Mouse (Mus musculus) embryonic facial prominence, embryonic 12.5 days (tissue): ENCODE measurements around the gene Mgp. TPM values are rescaled to one million over a fixed set of nuclear protein-coding genes. Genes with fewer than 3 reads are reported as not detected.
A peak's percentile ranks its signal among the peaks of the same experiment; 100 is the strongest.

Experiments used
- ATAC-seq: fragments of 200-750 bp; cut with Nextera tagmentation; 2 replicates; pipeline ENCODE4 v1.8.0; 2017; ENCODE audit not compliant: insufficient number of reproducible peaks, insufficient read depth, low FRiP score, low TSS enrichment
- H3K27ac ChIP-seq: fragments of 300-500 bp; sonication (generic); 2 replicates; pipeline ENCODE4 v1.5.1; 2016; ENCODE audit warnings: mild to moderate bottlenecking
- H3K27me3 ChIP-seq: fragments of 300-500 bp; sonication (generic); 2 replicates; pipeline ENCODE4 v1.6.1; 2016; ENCODE audit warnings: mild to moderate bottlenecking, moderate library complexity
- H3K36me3 ChIP-seq: fragments of 300-500 bp; sonication (generic); 2 replicates; pipeline ENCODE4 v1.6.1; 2016; ENCODE audit warnings: mild to moderate bottlenecking
- H3K4me1 ChIP-seq: fragments of 300-500 bp; sonication (generic); 2 replicates; pipeline ENCODE4 v1.6.1; 2016
- H3K4me2 ChIP-seq: fragments of 300-500 bp; sonication (generic); replicated peaks from 2 replicates; pipeline ENCODE4 v1.6.1; 2016; ENCODE audit warnings: mild to moderate bottlenecking, moderate library complexity
- H3K4me3 ChIP-seq: fragments of 300-500 bp; sonication (generic); 2 replicates; pipeline ENCODE4 v1.5.1; 2016; ENCODE audit warnings: mild to moderate bottlenecking
- H3K9ac ChIP-seq: fragments of 300-500 bp; sonication (generic); 2 replicates; pipeline ENCODE4 v1.6.1; 2016; ENCODE audit warnings: mild to moderate bottlenecking, moderate library complexity
- H3K9me3 ChIP-seq: fragments of 300-500 bp; sonication (generic); 2 replicates; pipeline ENCODE4 v1.6.1; 2016; ENCODE audit warnings: mild to moderate bottlenecking, moderate library complexity
- WGBS: fragments of 180-500 bp; shearing (Covaris S2); methylation state at CpG from one replicate; pipeline ENCODE4 v1.1.7; 2016; 5-methylcytosine and 5-hydroxymethylcytosine counted together
- polyA plus RNA-seq: library from polyadenylated mRNA; unstranded; fragments of >200 nt; fragmentation: Nextera tagmentation; extraction: Ambion mirVana; gene quantifications from 2 replicates; pipeline ENCODE4 v1.2.1, GENCODE M21; 2016

The Mgp gene
- polyA plus RNA-seq: 41.2 and 42.9 TPM in 2 replicates

DNA sequence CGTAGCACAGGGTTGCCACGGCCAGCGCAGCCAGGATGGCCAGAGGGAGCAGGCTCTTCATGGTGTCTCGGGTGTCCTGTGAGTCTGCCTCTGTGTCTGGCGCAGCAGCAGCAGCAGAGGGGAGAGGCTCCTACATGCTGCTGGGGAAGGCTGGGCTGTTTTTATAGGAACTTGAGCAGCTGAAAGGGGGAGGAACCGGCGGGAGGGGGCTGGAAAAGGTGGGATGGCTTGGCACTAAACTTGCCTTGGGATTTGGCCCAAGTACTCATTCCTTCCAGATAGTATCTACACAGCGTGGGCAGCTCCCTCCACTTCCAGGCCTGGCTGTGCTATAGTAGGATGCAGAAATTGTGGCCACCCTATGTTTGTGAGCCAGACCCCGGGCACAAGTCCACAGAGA is at the start of gene Mgp:
Mgp (minus strand) TSS at position 154 of the 400 bp plus-strand sequence.
- Histone ChIP-seq H3K27me3 (no peaks in the 10 kb centered on the region), H3K4me2 (peak within 1 kb of the TSS; percentile 32), H3K9ac (peak within 1 kb of the TSS; percentile 31; the same call in 1 of the 2 replicates), H3K27ac (peak within 1 kb of the TSS; percentile 58), H3K36me3 (no peaks in the 10 kb centered on the region), H3K4me3 (peak within 1 kb of the TSS; percentile 21), H3K9me3 (no peaks in the 10 kb centered on the region), H3K4me1 (peaks cover 17% of the 10 kb centered on the region)
- ATAC-seq: peak; percentile 74; the same call in 1 of the 2 replicates
- WGBS: 22% methylated on average over 9 of the region's 9 CpGs

DNA sequence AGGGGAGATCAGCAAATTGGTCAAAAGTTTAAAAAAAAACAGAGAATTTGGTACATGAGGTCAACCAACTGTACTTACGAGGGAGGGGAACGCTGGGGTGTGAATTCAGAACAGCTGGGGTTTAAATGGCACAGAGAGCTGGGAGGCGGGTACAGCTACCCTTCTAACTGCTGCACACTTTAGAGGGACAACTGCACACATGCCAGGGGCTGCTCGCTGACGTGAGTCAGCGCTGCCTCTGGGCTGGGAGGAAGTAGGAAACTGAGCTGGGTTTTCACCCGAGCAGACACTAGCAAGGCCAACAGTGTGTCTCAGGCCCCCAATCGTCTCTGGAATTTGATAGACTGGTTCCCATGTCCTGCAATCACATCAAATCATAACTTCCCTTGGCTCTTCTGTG is 49.4 kb upstream of the Mgp start:
- 48% methylated on average over 8 of the region's 8 CpGs for WGBS
- Histone ChIP-seq H3K36me3 (no peaks in the 10 kb centered on the region), H3K27me3 (no peaks in the 10 kb centered on the region), H3K4me3 (no peak overlapping the region), H3K27ac (no peak overlapping the region), H3K4me1 (peaks cover 3% of the 10 kb centered on the region; the same call in 1 of the 2 replicates), H3K4me2 (no peak overlapping the region), H3K9me3 (no peaks in the 10 kb centered on the region), H3K9ac (no peak overlapping the region)
- ATAC-seq: no peak

DNA sequence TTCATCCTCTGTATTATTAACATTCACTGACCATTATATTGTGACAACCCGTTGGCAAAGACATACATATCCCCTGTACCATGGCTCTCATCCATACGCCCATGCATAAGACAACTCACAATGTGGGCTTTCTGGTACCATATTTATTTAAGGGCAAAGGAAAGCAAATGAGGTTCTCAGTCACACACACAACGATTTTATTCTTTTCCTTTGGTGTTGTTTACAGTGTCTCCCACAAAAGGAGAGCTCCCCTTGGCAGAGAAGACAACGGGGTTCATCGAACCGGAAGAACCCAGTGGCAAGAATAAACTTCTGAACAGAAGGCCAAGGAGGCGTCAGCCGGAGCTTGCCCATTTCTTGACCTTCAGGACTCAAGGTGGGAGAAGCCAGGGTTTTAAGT is 47.9 kb upstream of the Mgp start, which contains the start of gene Pde6h:
Pde6h (plus strand) TSS at position 301 of the 400 bp plus-strand sequence.
- Histone ChIP-seq H3K4me3 (no peak within 1 kb of the TSS), H3K4me1 (no peaks in the 10 kb centered on the region), H3K4me2 (no peak within 1 kb of the TSS), H3K27ac (no peak within 1 kb of the TSS), H3K9ac (no peak within 1 kb of the TSS), H3K27me3 (no peaks in the 10 kb centered on the region), H3K9me3 (no peaks in the 10 kb centered on the region), H3K36me3 (no peaks in the 10 kb centered on the region)
- WGBS: 92% methylated on average over 8 of the region's 8 CpGs
- ATAC-seq: no peak

DNA sequence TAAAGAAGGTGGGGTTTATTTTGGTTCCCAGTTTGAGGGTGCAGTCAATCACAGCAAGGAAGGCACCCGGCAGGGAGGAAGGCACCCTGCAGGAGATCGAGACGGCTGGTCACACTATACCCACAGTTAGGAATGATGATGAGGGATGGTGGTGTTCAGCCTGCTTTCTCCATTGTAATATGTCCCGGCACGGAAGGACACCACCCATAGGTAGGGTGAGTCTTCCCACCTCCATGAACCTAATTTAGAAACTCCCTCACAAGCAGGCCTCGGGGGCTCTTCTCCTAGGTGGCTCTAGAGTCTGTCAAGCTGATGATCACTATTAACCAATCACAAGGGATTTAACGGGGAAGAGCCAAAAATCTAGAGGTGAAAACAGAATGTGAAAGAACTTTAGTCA is 47.2 kb upstream of the Mgp start:
- Histone ChIP-seq H3K9ac (no peak overlapping the region), H3K27ac (no peak overlapping the region), H3K27me3 (no peaks in the 10 kb centered on the region), H3K36me3 (no peaks in the 10 kb centered on the region), H3K4me2 (no peak overlapping the region), H3K4me3 (no peak overlapping the region), H3K4me1 (peaks cover 2% of the 10 kb centered on the region; the same call in 1 of the 2 replicates), H3K9me3 (no peaks in the 10 kb centered on the region)
- 91% methylated on average over 7 of the region's 7 CpGs for WGBS
- no peak for ATAC-seq

DNA sequence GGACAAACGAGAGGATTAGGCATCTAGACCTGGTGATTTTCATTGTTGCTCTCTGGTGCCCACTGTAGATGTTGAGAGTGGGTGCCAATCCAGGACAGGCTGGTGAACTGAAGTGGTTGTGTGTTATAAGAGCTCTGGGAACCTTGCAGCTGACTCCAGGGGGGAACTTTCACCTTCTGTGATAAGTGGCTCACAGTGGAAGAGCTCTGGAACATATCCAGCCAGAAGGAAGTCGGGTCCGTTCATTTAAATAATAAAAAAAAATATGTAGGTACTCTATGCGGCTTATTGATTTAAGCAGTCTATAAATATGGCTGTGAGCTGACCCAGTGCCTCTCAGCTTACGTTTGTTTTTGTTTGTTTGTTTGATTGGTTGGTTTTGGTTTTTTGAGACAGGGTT is 46.5 kb upstream of the Mgp start, which contains the start of gene Erp27:
Erp27 (minus strand) TSS at position 101 of the 400 bp plus-strand sequence.
- Histone ChIP-seq H3K4me1 (peaks cover 4% of the 10 kb centered on the region; the same call in 1 of the 2 replicates), H3K27me3 (no peaks in the 10 kb centered on the region), H3K4me3 (no peak within 1 kb of the TSS), H3K9me3 (no peaks in the 10 kb centered on the region), H3K9ac (no peak within 1 kb of the TSS), H3K4me2 (no peak within 1 kb of the TSS), H3K27ac (no peak within 1 kb of the TSS), H3K36me3 (no peaks in the 10 kb centered on the region)
- WGBS: 80% methylated on average over 5 of the region's 5 CpGs
- no peak for ATAC-seq

DNA sequence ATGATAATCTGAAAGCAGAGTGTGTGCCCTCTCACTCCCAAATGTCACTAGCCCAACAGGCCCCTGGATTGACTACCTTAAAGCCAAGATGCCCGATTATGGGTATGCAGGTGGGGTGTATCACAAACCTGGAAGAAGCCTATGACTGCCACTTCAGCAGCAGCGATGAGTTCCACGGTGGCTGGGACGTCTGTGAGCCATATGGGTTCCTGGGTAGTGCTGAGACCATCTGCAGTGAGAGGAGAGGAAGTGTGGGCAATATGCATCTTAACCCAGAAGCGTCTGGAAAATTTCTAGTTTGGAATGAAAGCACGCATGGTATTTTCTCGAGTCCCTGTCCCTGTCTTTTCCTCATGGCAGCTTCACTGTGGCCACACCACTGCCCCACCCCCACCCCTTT is 46.0 kb upstream of the Mgp start:
- 69% methylated on average over 7 of the region's 7 CpGs for WGBS

DNA sequence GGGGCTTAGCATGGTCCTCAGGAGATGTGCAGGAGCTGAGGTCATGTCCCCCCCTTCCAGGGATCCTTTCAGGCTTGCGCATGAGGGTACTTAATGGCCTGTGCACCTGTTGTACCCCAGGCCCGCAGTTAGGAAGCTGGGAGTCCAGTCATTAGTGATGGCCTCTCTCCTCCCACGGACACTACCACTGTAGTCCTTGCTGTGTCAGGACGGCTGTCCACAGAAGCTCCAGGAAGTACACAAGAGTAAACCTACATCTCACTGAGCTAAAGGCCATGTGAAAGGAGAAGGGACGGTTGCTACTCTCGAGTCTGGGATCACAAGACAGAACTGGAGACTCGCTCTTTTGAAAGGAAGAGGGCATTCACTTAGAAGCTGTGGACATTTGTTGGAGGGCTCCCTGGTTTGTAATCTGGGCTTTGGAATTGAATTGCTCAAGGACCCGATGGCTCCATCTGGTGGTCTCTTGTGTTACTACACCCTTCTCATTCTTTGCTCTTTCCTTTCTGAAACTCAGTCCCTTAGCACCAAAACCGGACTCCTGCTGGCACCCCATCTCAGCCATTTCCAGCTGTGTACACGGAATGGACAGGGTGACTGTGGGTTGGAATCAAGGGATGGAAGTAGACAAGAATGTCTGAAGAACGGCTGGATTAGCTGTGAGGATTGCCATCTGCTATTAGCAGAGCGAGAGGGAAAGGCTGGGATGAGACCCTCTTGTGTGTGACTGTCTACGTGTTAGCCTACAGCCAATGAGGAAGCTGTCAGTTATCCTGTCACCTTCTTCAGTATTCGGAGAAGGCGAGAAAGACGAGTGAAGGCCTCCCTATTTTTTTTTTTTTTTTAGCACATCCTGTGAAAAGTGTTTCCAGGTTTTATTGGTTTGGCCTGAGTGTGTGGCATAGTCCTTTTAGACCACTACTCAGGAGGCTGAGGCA is 45.0 kb upstream of the Mgp start:
- Histone ChIP-seq H3K27me3 (no peaks in the 10 kb centered on the region), H3K27ac (no peak overlapping the region), H3K4me1 (peaks cover 4% of the 10 kb centered on the region; the same call in 1 of the 2 replicates), H3K4me2 (no peak overlapping the region), H3K9ac (no peak overlapping the region), H3K4me3 (no peak overlapping the region), H3K9me3 (no peaks in the 10 kb centered on the region), H3K36me3 (no peaks in the 10 kb centered on the region)
- ATAC-seq: 0 out of 2 replicates have a peak, but pooled peaks have one; percentile 49
- 49% methylated on average over 16 of the region's 16 CpGs for WGBS

More for the DNA sequence above, 46.0 kb upstream of the Mgp start:
- H3K4me3 ChIP-seq: no peak overlapping the region
- H3K36me3 ChIP-seq: no peaks in the 10 kb centered on the region
- H3K9ac ChIP-seq: no peak overlapping the region
- H3K4me2 ChIP-seq: no peak overlapping the region
- H3K27ac ChIP-seq: no peak overlapping the region
- H3K27me3 ChIP-seq: no peaks in the 10 kb centered on the region
- no peaks in the 10 kb centered on the region for H3K9me3 ChIP-seq
- H3K4me1 ChIP-seq: peaks cover 4% of the 10 kb centered on the region; the same call in 1 of the 2 replicates
- ATAC-seq: no peak

DNA sequence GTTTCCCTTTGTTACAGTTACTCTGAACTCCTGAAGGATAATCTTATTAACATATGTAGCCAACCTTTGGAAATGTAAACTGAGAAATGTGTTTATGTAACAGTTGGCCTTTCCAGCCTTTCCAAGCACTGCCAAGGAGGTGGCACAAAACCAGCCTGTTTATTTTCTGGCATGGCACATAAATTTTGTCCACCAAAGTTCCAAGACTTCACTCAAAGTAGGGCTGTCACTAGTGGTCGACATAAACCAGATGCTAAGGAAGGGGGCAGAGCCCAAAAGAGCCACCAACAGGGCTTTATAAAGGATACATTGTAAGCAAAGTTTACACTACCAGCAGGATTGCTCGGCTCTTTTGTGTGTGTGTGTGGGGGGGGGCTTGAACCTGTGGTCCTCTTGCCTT is 42.3 kb upstream of the Mgp start:
- Histone ChIP-seq H3K27me3 (no peaks in the 10 kb centered on the region), H3K9ac (no peak overlapping the region), H3K9me3 (no peaks in the 10 kb centered on the region), H3K27ac (peak overlapping the region; percentile 11; the same call in 1 of the 2 replicates), H3K4me3 (no peak overlapping the region), H3K4me2 (no peak overlapping the region), H3K4me1 (peaks cover 17% of the 10 kb centered on the region), H3K36me3 (no peaks in the 10 kb centered on the region)
- no peak for ATAC-seq
- 9% methylated on average over 2 of the region's 2 CpGs for WGBS

DNA sequence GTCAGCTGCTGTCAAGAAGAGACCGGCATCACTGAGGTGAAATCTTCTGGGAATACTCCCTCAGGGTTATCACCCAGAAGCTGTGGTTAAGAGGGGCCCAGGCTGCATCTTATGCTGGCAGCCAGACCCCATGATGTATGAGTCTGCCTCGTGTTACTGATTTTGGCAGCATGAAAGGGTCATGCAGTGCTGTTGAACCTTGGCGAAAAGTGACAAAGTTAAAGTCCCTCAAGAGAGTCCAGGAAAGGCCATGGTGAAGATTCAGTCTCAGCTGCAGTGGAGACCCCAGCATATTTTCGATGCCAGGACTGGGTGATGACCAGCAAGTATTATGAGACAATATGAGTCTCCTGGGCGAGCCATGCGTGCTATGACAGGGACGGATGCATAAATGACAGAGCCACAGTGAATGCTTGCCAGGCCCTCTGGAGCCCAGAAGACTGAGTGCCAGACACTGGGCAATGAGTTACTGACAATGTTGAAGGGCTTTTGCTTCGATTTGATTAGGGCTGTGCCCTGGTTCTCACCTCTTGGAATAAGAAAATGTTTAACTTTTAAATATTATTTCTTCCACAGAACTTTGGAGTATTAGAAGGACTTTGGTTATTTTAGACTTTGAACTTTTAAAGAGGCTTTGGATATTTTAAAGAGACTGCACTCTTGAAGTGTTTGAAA is 40.2 kb upstream of the Mgp start:
- no peaks in the 10 kb centered on the region for H3K27me3 ChIP-seq
- no peak overlapping the region for H3K27ac ChIP-seq
- H3K4me3 ChIP-seq: no peak overlapping the region
- no peaks in the 10 kb centered on the region for H3K36me3 ChIP-seq
- peaks cover 19% of the 10 kb centered on the region for H3K4me1 ChIP-seq
- H3K9me3 ChIP-seq: no peaks in the 10 kb centered on the region
- WGBS: 86% methylated on average over 8 of the region's 8 CpGs
- no peak overlapping the region for H3K9ac ChIP-seq
- ATAC-seq: no peak
- no peak overlapping the region for H3K4me2 ChIP-seq

DNA sequence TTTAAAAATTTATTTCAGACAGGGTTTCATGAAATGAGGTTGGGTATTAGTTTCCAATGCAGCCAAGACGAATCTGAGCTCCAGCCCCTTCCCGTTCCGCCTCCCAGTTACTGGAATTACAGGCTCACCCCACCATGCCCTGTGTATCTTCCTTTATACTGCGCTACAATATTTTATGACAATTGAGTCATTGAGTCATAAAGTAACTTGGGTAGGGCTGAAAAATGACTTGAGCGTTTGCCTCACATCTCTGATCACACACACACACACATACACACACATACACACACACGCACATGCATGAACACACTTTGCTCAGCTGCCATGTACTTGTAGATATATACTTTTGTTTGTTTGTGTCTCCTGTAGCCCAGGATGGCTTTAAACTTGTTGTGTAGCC is 38.6 kb upstream of the Mgp start:
- WGBS: 93% methylated on average over 6 of the region's 6 CpGs
- Histone ChIP-seq H3K9me3 (no peaks in the 10 kb centered on the region), H3K27ac (peak overlapping the region; percentile 77), H3K4me2 (no peak overlapping the region), H3K9ac (no peak overlapping the region), H3K36me3 (no peaks in the 10 kb centered on the region), H3K4me3 (no peak overlapping the region), H3K4me1 (peaks cover 26% of the 10 kb centered on the region), H3K27me3 (no peaks in the 10 kb centered on the region)
- ATAC-seq: no peak

DNA sequence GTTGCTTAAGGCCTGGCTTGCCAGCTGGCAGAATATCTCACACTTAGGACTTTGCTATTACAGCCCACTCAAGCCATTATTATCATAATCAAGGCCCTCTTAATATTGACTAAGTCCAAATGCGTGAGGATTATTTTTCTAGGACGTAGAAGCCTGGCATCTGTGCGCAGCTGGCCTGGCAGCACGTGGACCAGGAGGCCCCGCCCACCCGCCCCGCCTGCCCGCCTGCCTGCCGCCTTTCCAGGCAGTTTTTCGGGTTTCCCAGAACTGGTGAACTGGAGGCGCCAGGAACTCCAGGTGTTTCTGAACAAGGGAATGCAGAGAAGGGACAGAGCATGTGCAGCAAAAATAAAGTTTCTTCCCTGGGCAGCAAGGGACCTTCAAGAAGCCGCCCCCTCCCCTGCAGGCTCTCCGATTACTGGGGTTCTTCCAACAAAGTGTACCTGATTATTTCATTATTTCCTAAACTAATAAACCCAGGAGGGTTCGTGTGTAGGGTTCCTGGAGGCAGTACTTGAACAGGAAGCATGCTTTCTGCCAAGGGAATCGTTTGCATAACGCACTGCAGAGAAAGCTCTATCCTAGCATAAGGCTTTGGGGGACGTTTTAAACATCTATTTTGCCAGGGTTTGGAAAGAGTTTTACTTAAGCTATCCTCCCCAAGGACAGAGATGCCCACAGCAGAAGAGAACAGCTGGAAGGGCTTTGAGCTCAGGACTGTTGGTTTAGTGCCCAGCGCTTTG is 37.9 kb upstream of the Mgp start:
- Histone ChIP-seq H3K4me3 (0 out of 2 replicates have a peak overlapping the region, but pooled peaks have one; percentile 6), H3K9ac (0 out of 2 replicates have a peak overlapping the region, but pooled peaks have one; percentile 0), H3K4me2 (peak overlapping the region; percentile 40), H3K36me3 (no peaks in the 10 kb centered on the region), H3K27me3 (no peaks in the 10 kb centered on the region), H3K27ac (peak overlapping the region; percentile 77), H3K9me3 (no peaks in the 10 kb centered on the region), H3K4me1 (peaks cover 26% of the 10 kb centered on the region)
- ATAC-seq: 0 out of 2 replicates have a peak, but pooled peaks have one; percentile 19
- WGBS: 8% methylated on average over 18 of the region's 18 CpGs
